Mouse (Mus musculus) NIH3T3 (cell line): Measurements from ENCODE around the gene Rbms2.
"Not testable (repeated sequence)": the region's sequence is repeated elsewhere in the genome, so short reads cannot be mapped to it uniquely, and the experiment has no call there.

Experiments
- DNase-seq: peaks from one replicate; pipeline ENCODE4 v3.0.0-alpha.2; 2012; ENCODE audit warnings: low read depth

Rbms2 gene

GRCm38 (mm10) chr10:128193113-128193512 lies 13.0 kb upstream of the Rbms2 start:
- DNase-seq: no peak

- not testable (repeated sequence) for DNase-seq
These were observed 12.1 kb upstream of the Rbms2 start for GRCm38 (mm10) chr10:128192030-128192766.

- no peak for DNase-seq
These were observed 11.4 kb upstream of the Rbms2 start for GRCm38 (mm10) chr10:128191472-128191871.

GRCm38 (mm10) chr10:128188242-128188877 lies 8.3 kb upstream of the Rbms2 start:
- peak; percentile 96 for DNase-seq

- no peak for DNase-seq
These were observed 7.1 kb upstream of the Rbms2 start for GRCm38 (mm10) chr10:128187181-128187605.

- DNase-seq: peak; percentile 92
These were observed 5.9 kb upstream of the Rbms2 start for GRCm38 (mm10) chr10:128185959-128186358.

GRCm38 (mm10) chr10:128185277-128185940 lies 5.3 kb upstream of the Rbms2 start:
- peak; percentile 52 for DNase-seq

- peak; percentile 61 for DNase-seq
These were observed 4.2 kb upstream of the Rbms2 start for GRCm38 (mm10) chr10:128184296-128184695.

- DNase-seq: peak; percentile 30
These were observed 2.8 kb downstream of the Rbms2 start for GRCm38 (mm10) chr10:128177316-128177715.

GRCm38 (mm10) chr10:128175996-128176755 lies 3.9 kb downstream of the Rbms2 start:
- peak; percentile 94 for DNase-seq

GRCm38 (mm10) chr10:128175302-128175701 lies 4.8 kb downstream of the Rbms2 start:
- DNase-seq: peak; percentile 49

- DNase-seq: not testable (repeated sequence)
These were observed 8.7 kb downstream of the Rbms2 start for GRCm38 (mm10) chr10:128171348-128171747.

GRCm38 (mm10) chr10:128167091-128167490 lies 13.0 kb downstream of the Rbms2 start:
- peak; percentile 58 for DNase-seq

GRCm38 (mm10) chr10:128165726-128166125 lies 14.4 kb downstream of the Rbms2 start:
- not testable (repeated sequence) for DNase-seq

GRCm38 (mm10) chr10:128153978-128154377 lies 26.1 kb downstream of the Rbms2 start:
- DNase-seq: peak; percentile 79

- DNase-seq: peak; percentile 98
These were observed 29.2 kb downstream of the Rbms2 start for GRCm38 (mm10) chr10:128150941-128151340.

GRCm38 (mm10) chr10:128149592-128149991 lies 30.5 kb downstream of the Rbms2 start:
- DNase-seq: peak; percentile 85

GRCm38 (mm10) chr10:128148789-128149365 lies 31.2 kb downstream of the Rbms2 start:
- no peak for DNase-seq

- DNase-seq: peak; percentile 74
These were observed 35.1 kb downstream of the Rbms2 start for GRCm38 (mm10) chr10:128144961-128145360.

- peak; percentile 71 for DNase-seq
These were observed 36.4 kb downstream of the Rbms2 start for GRCm38 (mm10) chr10:128143659-128144058.

GRCm38 (mm10) chr10:128142165-128142564 lies 37.9 kb downstream of the Rbms2 start:
- peak; percentile 60 for DNase-seq
